Mouse (Mus musculus) kidney, postnatal 4 days (tissue): ENCODE data around the gene Arid4a.
"Not testable (repeated sequence)": the region's sequence is repeated elsewhere in the genome, so short reads cannot be mapped to it uniquely, and the experiment has no call there.

ENCODE experiments used
- DNase-seq, 2 experiments: peaks; one replicate each; pipeline ENCODE4 v3.0.0; 2021; ENCODE audit warnings: mixed read lengths in 2 of 2

The Arid4a gene

GRCm38 (mm10) chr12:71055537-71055936, 39.7 kb downstream of the Arid4a start:
- DNase-seq = no peak

GRCm38 (mm10) chr12:71059741-71060140, 44.0 kb downstream of the Arid4a start:
- no peak for DNase-seq

- no peak for DNase-seq
Measured at GRCm38 (mm10) chr12:71069846-71070245, 54.1 kb downstream of the Arid4a start.

- no peak for DNase-seq
Measured at GRCm38 (mm10) chr12:71072048-71072447, 56.3 kb downstream of the Arid4a start.

GRCm38 (mm10) chr12:71073113-71073730, 57.4 kb downstream of the Arid4a start:
- peak; percentile 40 to 59 for DNase-seq

- DNase-seq = no peak
Measured at GRCm38 (mm10) chr12:71086331-71086730, 70.5 kb downstream of the Arid4a start.

- not testable (repeated sequence) for DNase-seq
Measured at GRCm38 (mm10) chr12:71104275-71104674, 88.5 kb downstream of the Arid4a start.

- no peak for DNase-seq
Measured at GRCm38 (mm10) chr12:71107216-71107771, 91.5 kb downstream of the Arid4a start.

GRCm38 (mm10) chr12:71111331-71111730, 95.5 kb downstream of the Arid4a start, which contains the start of gene Tomm20l:
Tomm20l (plus strand) TSS chr12:71111428.
- peak; percentile 70 to 82 for DNase-seq

GRCm38 (mm10) chr12:71113074-71113473, 97.3 kb downstream of the Arid4a start:
- DNase-seq = no peak

GRCm38 (mm10) chr12:71113675-71114288, 98.0 kb downstream of the Arid4a start:
- DNase-seq = peak; percentile 61 to 74

- no peak for DNase-seq
Measured at GRCm38 (mm10) chr12:71116411-71116810, 100.6 kb downstream of the Arid4a start.

GRCm38 (mm10) chr12:71122731-71123130, 106.9 kb downstream of the Arid4a start:
- DNase-seq = no peak

- no peak for DNase-seq
Measured at GRCm38 (mm10) chr12:71123286-71123685, 107.5 kb downstream of the Arid4a start.

GRCm38 (mm10) chr12:71135581-71135980, 119.8 kb downstream of the Arid4a start:
- no peak for DNase-seq

- DNase-seq = peak; percentile 80 to 87
Measured at GRCm38 (mm10) chr12:71136130-71136973, 120.6 kb downstream of the Arid4a start, which contains the start of the genes Timm9 and 2700049A03Rik. Timm9 (minus strand) TSS chr12:71136684. 2700049A03Rik (plus strand) TSS chr12:71136848.

GRCm38 (mm10) chr12:71136974-71137491, 121.2 kb downstream of the Arid4a start:
- DNase-seq = peak; percentile 88 to 92

GRCm38 (mm10) chr12:71137686-71138085, 121.9 kb downstream of the Arid4a start:
- peak in 1 of 2 experiments; percentile 7 for DNase-seq

- DNase-seq = no peak
Measured at GRCm38 (mm10) chr12:71139258-71139828, 123.6 kb downstream of the Arid4a start.

- DNase-seq = no peak
Measured at GRCm38 (mm10) chr12:71141189-71141588, 125.4 kb downstream of the Arid4a start.

GRCm38 (mm10) chr12:71147641-71148040, 131.9 kb downstream of the Arid4a start:
- peak; percentile 67 to 68 for DNase-seq
